Mouse (Mus musculus) hindlimb bud, embryonic 11.5 days (tissue): ENCODE data around the gene Ubap2.

Source experiments
- DNase-seq: peaks from one replicate; pipeline ENCODE4 v3.0.0-alpha.2; 2012; ENCODE audit warnings: low read depth, low spot score; ENCODE audit errors: extremely low spot score

Ubap2 gene

GRCm38 (mm10) chr4:41165693-41166475 is 109.1 kb downstream of the Ubap2 start:
- peak; percentile 61 for DNase-seq

- DNase-seq: no peak
These were observed 110.0 kb downstream of the Ubap2 start for GRCm38 (mm10) chr4:41164974-41165373.

- DNase-seq: no peak
These were observed 113.7 kb downstream of the Ubap2 start for GRCm38 (mm10) chr4:41161232-41161631.

- DNase-seq: no peak
These were observed 116.7 kb downstream of the Ubap2 start for GRCm38 (mm10) chr4:41158251-41158650.

GRCm38 (mm10) chr4:41156961-41157360 is 118.0 kb downstream of the Ubap2 start:
- no peak for DNase-seq

- no peak for DNase-seq
These were observed 121.8 kb downstream of the Ubap2 start for GRCm38 (mm10) chr4:41153146-41153545.

GRCm38 (mm10) chr4:41151186-41151585 is 123.8 kb downstream of the Ubap2 start:
- DNase-seq: no peak

GRCm38 (mm10) chr4:41149891-41150290 is 125.1 kb downstream of the Ubap2 start:
- no peak for DNase-seq
